Mouse (Mus musculus): ENCODE measurements around the gene Dxo. TPM values are rescaled to one million over a fixed set of nuclear protein-coding genes. Genes with fewer than 3 reads are reported as not detected.

Gene Dxo
- polyA plus RNA-seq, 1 experiment from 2014 or later: 15.8 TPM

DNA sequence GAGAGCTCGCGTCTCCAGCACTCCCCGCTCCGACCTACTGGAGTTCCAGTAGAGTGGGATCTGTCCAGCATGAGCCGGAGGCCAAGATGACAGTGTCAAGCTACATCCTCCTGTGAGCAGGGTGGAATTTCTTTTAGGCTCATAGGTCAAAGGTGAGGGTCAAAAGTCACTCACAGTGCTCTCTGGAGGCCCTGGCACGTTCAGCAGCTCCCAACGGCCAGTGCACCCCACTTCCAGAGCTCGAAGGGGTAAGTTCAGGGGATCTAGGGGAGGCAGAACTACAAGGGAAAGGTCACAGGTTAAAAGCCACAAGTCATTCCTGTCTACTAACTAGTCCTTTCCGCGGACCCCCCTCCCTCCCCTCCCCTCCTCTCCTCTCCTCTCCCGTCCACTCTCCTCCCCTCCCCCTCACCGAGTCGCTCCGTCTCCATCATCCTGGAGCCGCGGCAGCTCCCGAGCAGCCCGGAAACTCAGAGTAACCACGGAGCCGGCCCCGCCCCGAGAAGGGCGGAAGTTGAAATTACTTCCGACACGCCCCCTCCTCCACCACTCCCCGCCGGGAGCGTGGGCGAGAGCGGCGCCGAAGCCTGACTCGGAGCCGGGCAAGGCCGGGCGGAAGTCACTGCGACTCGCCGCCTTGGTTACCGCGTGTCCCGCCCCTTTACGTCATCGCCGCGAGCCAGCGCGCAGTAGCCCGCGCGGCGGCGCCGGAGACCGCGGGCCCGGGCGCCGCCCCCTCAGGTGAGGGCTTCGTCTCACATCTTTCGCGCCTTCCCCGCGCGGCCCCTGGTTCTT lies 13.1 kb downstream of the Dxo start, which contains the start of the genes Skiv2l and Nelfe:
Gene Skiv2l (minus strand): TSS at position 489 of the 795 bp plus-strand sequence.
Gene Nelfe (plus strand): TSS at position 670 of the 795 bp plus-strand sequence.
- Histone ChIP-seq H3K36me3 (ENCODE audit: inconsistent target) (peaks cover 60% of the 10 kb centered on the region), H3K4me3 (ENCODE audit: inconsistent target) (peak within 1 kb of the TSS; percentile 90), H3K27ac (peak within 1 kb of the TSS; percentile 44), H3K79me2 (ENCODE audit: inconsistent target) (peaks cover 22% of the 10 kb centered on the region; the same call in 1 of the 2 replicates)
- 2% methylated on average over 55 of the region's 65 CpGs for WGBS (ENCODE audit: missing documents)

DNA sequence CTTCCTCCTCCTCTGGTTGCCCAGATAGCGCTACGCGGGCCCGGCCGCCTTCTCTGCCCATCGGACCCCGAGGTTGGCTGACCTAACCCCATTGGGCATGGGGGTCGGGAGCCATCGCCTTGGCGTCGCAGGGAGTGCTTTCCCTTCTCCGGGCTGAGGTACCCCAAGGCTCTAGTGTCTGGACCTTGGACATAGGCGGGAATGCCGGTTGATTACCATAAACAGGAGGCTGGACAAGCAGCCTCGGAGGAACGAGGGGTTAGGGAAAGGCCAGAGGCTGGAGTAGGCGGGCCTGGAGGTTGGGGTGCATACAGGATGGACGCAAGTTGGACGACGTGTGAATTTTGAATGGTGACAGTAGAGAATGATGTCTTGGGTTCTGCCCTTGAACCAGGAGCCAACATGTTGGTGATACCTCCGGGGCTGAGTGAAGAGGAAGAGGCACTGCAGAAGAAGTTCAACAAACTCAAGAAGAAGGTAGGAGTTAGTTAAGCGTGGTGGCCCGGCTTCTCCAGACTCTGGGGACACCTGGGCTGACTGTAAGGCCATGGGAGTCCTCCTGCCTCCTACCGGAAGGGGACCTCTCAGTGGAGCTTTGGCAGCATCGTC lies 13.8 kb downstream of the Dxo start:
- Histone ChIP-seq H3K36me3 (ENCODE audit: inconsistent target) (peaks cover 60% of the 10 kb centered on the region), H3K27ac (peak overlapping the region; percentile 36), H3K79me2 (ENCODE audit: inconsistent target) (peaks cover 22% of the 10 kb centered on the region; the same call in 1 of the 2 replicates), H3K4me3 (ENCODE audit: inconsistent target) (peak overlapping the region; percentile 90)
- WGBS (ENCODE audit: missing documents): under 1% methylated on average over 25 of the region's 25 CpGs

- H3K79me2 ChIP-seq (ENCODE audit: inconsistent target): peaks cover 22% of the 10 kb centered on the region; the same call in 1 of the 2 replicates
- WGBS (ENCODE audit: missing documents): 84% methylated on average over 8 of the region's 8 CpGs
- peaks cover 44% of the 10 kb centered on the region for H3K36me3 ChIP-seq (ENCODE audit: inconsistent target)
- H3K4me3 ChIP-seq (ENCODE audit: inconsistent target): no peak overlapping the region
- no peak overlapping the region for H3K27ac ChIP-seq
Measured at GRCm38 (mm10) chr17:34853511-34853910, 16.7 kb downstream of the Dxo start.

DNA sequence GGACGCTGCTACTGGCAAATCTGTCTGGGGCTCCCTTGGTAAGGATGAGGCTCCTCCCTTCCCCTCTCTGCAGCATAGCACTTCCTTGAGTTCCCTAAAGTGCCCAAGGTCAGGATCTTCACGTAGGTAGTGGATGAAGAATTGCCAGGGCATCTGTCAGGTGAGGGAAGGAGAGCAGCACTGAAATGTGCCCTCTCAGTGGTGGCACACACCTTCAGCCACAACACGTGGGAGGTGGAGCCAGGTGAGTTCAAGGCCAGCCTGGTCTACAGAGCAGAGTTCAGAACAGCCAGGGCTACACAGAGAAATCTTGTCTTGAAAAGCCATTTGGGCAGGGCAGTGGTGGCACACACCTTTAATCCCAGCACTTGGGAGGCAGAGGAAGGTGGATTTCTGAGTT lies 17.9 kb downstream of the Dxo start:
- peaks cover 44% of the 10 kb centered on the region for H3K36me3 ChIP-seq (ENCODE audit: inconsistent target)
- 94% methylated on average over 3 of the region's 3 CpGs for WGBS (ENCODE audit: missing documents)
- no peak overlapping the region for H3K27ac ChIP-seq
- peaks cover 11% of the 10 kb centered on the region; the same call in 1 of the 2 replicates for H3K79me2 ChIP-seq (ENCODE audit: inconsistent target)
- no peak overlapping the region for H3K4me3 ChIP-seq (ENCODE audit: inconsistent target)

- H3K36me3 ChIP-seq (ENCODE audit: inconsistent target): peaks cover 44% of the 10 kb centered on the region
- 39% methylated on average over 3 of the region's 3 CpGs for WGBS (ENCODE audit: missing documents)
- no peak overlapping the region for H3K27ac ChIP-seq
- peaks cover 5% of the 10 kb centered on the region; the same call in 1 of the 2 replicates for H3K79me2 ChIP-seq (ENCODE audit: inconsistent target)
- no peak overlapping the region for H3K4me3 ChIP-seq (ENCODE audit: inconsistent target)
Measured at GRCm38 (mm10) chr17:34855825-34856224, 19.0 kb downstream of the Dxo start.

DNA sequence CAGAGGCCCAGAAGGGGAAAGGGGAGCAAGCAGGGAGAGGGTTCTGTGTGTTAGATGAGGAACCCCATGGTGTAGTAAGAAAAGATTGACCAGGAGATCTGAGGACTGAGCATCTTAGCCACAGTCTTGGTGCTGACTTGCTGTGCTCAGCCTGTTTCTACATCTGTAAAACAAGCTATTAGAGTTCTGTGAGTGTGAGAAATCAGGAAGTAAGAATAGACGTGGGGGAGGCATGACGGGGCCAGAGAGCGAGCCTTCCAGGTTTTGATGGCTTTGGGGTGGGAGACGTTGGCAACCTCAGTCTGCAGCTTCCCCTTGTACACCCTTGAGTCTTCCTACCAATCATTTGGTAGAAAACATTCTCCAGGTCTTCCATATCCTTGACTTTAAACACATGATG lies 21.9 kb downstream of the Dxo start:
- Histone ChIP-seq H3K36me3 (ENCODE audit: inconsistent target) (peaks cover 27% of the 10 kb centered on the region), H3K27ac (no peak overlapping the region), H3K79me2 (ENCODE audit: inconsistent target) (no peaks in the 10 kb centered on the region; the same call in 1 of the 2 replicates), H3K4me3 (ENCODE audit: inconsistent target) (no peak overlapping the region)
- 5% methylated on average over 4 of the region's 4 CpGs for WGBS (ENCODE audit: missing documents)

GRCm38 (mm10) chr17:34860514-34860913 lies 23.7 kb downstream of the Dxo start:
- WGBS (ENCODE audit: missing documents): 87% methylated on average over 9 of the region's 9 CpGs

GRCm38 (mm10) chr17:34861704-34862415 lies 25.0 kb downstream of the Dxo start:
- H3K4me3 ChIP-seq (ENCODE audit: inconsistent target): no peak overlapping the region
- WGBS (ENCODE audit: missing documents): 85% methylated on average over 13 of the region's 13 CpGs
- H3K27ac ChIP-seq: no peak overlapping the region
- H3K36me3 ChIP-seq (ENCODE audit: inconsistent target): no peaks in the 10 kb centered on the region
- H3K79me2 ChIP-seq (ENCODE audit: inconsistent target): no peaks in the 10 kb centered on the region; the same call in 1 of the 2 replicates

More at GRCm38 (mm10) chr17:34860514-34860913, 23.7 kb downstream of the Dxo start:
- H3K79me2 ChIP-seq (ENCODE audit: inconsistent target): no peaks in the 10 kb centered on the region; the same call in 1 of the 2 replicates
- no peak overlapping the region for H3K4me3 ChIP-seq (ENCODE audit: inconsistent target)
- peaks cover 9% of the 10 kb centered on the region; the same call in 1 of the 2 replicates for H3K36me3 ChIP-seq (ENCODE audit: inconsistent target)
- H3K27ac ChIP-seq: no peak overlapping the region

GRCm38 (mm10) chr17:34862416-34863081 lies 25.7 kb downstream of the Dxo start, which contains the start of gene Cfb:
Gene Cfb (minus strand): TSS chr17:34862518.
- 62% methylated on average over 8 of the region's 8 CpGs for WGBS (ENCODE audit: missing documents)
- H3K4me3 ChIP-seq (ENCODE audit: inconsistent target): no peak within 1 kb of the TSS
- H3K79me2 ChIP-seq (ENCODE audit: inconsistent target): no peaks in the 10 kb centered on the region; the same call in 1 of the 2 replicates
- no peaks in the 10 kb centered on the region for H3K36me3 ChIP-seq (ENCODE audit: inconsistent target)
- no peak within 1 kb of the TSS for H3K27ac ChIP-seq

DNA sequence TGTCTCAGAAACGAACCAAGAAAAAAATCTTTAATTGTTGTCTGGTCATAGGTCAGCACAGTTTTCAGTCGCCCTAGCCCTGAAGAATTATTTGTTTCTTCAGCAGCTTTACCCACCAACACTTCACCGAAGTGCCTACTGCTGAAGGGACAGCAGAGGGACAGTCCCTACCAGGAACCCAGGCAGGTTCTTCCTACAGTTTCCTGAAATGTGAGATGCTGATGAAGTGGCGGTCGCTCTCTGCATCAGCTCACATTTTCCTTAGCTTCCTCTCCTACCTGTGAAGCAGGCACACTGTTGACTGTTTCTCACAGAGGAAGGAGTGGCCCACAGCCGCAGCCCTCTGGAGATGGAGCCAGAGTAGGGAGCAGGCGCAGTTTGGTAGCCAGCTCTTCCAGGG lies 29.2 kb downstream of the Dxo start:
- WGBS (ENCODE audit: missing documents): 63% methylated on average over 7 of the region's 7 CpGs
- Histone ChIP-seq H3K79me2 (ENCODE audit: inconsistent target) (no peaks in the 10 kb centered on the region; the same call in 1 of the 2 replicates), H3K27ac (no peak overlapping the region), H3K36me3 (ENCODE audit: inconsistent target) (no peaks in the 10 kb centered on the region), H3K4me3 (ENCODE audit: inconsistent target) (no peak overlapping the region)

- no peaks in the 10 kb centered on the region for H3K79me2 ChIP-seq (ENCODE audit: inconsistent target)
- no peak overlapping the region for H3K27ac ChIP-seq
- H3K4me3 ChIP-seq (ENCODE audit: inconsistent target): no peak overlapping the region
- WGBS (ENCODE audit: missing documents): 96% methylated on average over 6 of the region's 6 CpGs
- no peaks in the 10 kb centered on the region for H3K36me3 ChIP-seq (ENCODE audit: inconsistent target)
Measured at GRCm38 (mm10) chr17:34874321-34874720, 37.5 kb downstream of the Dxo start.

- Histone ChIP-seq H3K27ac (0 out of 2 replicates have a peak within 1 kb of the TSS, but pooled peaks have one; percentile 12), H3K4me3 (ENCODE audit: inconsistent target) (no peak within 1 kb of the TSS)
- 42% methylated on average over 10 of the region's 11 CpGs for WGBS (ENCODE audit: missing documents)
Measured at GRCm38 (mm10) chr17:34879336-34879879, 42.6 kb downstream of the Dxo start, which contains the start of gene Zbtb12. Gene Zbtb12 (plus strand): TSS chr17:34879483.

DNA sequence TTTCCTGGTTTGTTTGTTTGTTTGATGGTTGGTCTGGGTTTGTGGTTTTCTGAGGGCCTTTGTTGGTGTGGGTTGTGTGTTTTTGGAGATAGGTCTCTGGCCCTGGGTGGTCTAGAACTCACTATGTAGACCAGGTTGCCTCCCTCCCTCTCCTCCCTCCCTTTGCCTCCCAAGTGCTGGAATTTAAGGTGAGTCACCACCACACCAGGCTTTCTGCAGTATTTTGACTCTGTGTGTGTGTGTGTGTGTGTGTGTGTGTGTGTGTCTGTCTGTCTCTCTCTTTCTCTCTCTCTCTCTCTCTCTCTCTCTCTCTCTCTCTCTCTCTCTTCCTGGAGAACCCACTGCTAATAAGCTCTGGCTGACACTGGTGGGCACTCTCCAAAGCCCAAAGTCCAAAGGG lies 44.3 kb downstream of the Dxo start:
- Histone ChIP-seq H3K27ac (no peak overlapping the region), H3K4me3 (ENCODE audit: inconsistent target) (no peak overlapping the region)

More at GRCm38 (mm10) chr17:34879336-34879879, 42.6 kb downstream of the Dxo start, which contains the start of gene Zbtb12:
- Histone ChIP-seq H3K36me3 (ENCODE audit: inconsistent target) (no peaks in the 10 kb centered on the region), H3K79me2 (ENCODE audit: inconsistent target) (no peaks in the 10 kb centered on the region)

More for the DNA sequence above, 44.3 kb downstream of the Dxo start:
- Histone ChIP-seq H3K79me2 (ENCODE audit: inconsistent target) (no peaks in the 10 kb centered on the region), H3K36me3 (ENCODE audit: inconsistent target) (no peaks in the 10 kb centered on the region)
